Mouse (Mus musculus): ENCODE measurements around the gene Gfod1. TPM values are rescaled to one million over a fixed set of nuclear protein-coding genes. Genes with fewer than 3 reads are reported as not detected.

Gfod1 gene
- total RNA-seq, 2 experiments from 2014 or later, result 31.8 to 32.0 TPM

- intact Hi-C loops (cut with DNase I), result no loop called here
These were observed 36.1 kb downstream of the Gfod1 start for GRCm38 (mm10) chr13:43267902-43268301.

GRCm38 (mm10) chr13:43267216-43267615 lies 36.8 kb downstream of the Gfod1 start:
- intact Hi-C loops (cut with DNase I), result no loop called here
- no peak for DNase-seq

More at GRCm38 (mm10) chr13:43267902-43268301, 36.1 kb downstream of the Gfod1 start:
- DNase-seq, result no peak

DNA sequence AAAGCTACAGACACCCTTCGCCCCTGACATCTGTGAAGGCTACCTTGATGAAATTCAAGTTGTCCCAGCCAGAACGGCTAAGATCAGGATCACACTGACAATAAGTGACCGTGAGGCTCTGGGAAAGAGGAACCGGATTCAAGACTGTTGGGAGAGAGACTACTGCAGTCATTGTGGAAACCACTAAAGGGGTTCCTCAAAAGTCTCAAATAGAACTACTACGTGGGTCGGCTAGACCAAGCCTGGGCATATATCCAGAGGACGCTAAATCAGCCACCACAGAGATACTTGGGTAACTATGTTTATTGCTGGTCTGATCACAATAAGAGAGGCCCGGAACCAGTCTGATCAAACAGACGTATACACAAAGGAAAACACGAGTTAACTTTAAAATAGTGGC lies 37.6 kb downstream of the Gfod1 start:
- intact Hi-C loops (cut with DNase I), result no loop called here
- DNase-seq, result peak in 1 of 2 experiments; percentile 30

GRCm38 (mm10) chr13:43265116-43265515 lies 38.9 kb downstream of the Gfod1 start:
- intact Hi-C loops (cut with DNase I), result no loop called here
- no peak for DNase-seq

DNA sequence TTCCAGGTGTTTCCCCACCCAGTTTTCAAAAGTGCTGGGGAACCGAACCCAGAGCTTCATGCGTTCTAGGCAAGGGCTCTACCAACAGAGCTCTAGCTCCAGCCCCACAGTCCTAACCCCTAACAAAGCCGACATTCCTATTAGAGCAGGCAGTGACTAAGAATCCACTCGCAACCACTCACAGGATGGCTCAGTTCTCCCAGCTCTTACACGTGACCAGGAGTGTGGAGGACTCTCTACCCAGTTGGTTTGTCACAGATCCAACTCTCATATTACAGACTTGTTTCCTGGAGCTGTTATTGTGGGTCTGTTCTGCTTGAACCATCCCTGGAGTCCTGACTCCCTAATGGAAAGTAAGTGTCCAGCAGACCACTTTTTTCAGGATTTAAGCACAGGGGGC lies 40.3 kb downstream of the Gfod1 start:
- no peak for DNase-seq
- intact Hi-C loops (cut with DNase I), result loop anchor here (2.0 kb wide), 1 partner anchor 63 kb away; no protein-coding TSS in a partner anchor

DNA sequence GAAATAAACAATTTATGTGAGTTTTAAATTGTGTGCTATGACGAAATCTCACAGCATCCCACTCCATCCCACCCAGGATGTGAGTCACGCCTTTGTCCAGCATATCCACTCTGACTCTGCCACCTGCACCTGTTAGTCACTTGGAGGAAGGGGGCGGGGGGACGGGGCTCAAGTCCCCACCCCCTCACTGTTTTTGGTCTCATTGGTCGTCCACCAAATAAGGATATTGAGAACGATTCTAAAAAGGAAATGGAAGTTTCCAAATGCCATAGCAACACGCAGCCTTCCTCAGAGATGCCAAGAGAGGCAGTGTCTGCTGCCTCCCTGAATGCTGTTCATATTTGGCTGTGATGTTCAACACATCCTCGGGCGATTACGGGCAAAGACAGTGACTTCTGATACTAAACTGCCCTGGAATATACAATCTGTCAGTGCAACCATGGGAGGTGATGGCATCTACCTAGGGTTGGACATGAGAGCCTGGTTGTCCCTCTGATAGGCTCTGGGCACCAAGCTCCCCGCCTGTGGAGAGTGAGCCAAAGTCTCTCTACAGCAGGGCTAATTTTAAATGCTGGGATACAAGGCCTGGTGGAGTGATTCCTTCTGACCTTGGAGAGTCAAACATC lies 41.7 kb downstream of the Gfod1 start:
- intact Hi-C loops (cut with DNase I), result loop anchor here (2.0 kb wide), 1 partner anchor 61 kb away; no protein-coding TSS in a partner anchor
- DNase-seq, result peak; percentile 33 to 56

DNA sequence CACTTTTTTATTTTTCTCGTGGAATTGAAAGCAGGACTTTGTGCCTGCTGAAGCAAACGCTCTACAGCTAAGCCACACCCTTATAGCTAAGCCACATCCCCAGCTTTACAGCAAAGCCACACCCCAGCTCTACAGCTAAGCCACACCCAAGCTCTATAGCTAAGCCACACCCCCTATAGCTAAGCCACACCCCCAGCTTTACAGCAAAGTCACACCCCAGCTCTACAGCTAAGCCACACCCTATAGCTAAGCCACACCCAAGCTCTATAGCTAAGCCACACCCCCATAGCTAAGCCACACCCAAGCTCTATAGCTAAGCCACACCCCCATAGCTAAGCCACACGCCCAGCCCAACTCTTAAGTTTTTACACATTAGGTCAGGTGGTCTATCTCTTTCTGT lies 42.7 kb downstream of the Gfod1 start:
- intact Hi-C loops (cut with DNase I), result no loop called here
- no peak for DNase-seq

DNA sequence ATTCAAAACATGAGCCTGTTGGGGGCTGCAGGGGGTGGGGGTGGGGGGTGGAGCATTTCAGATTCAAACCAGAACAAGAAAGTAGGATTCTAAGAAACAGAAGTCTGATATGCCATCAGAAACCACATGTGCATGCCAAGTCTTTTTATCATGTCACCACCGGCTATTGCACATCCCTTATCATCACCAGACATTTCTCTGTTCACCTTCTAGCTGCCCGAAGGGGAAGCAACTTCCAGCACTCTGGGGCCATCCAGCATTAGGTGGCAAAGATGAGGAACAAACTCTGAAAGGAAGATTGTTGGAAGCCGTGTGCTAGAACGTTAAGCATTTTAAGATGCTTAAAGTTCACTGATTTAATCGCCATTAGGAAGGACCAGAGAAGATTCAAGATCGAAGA lies 43.2 kb downstream of the Gfod1 start:
- no peak for DNase-seq
- intact Hi-C loops (cut with DNase I), result no loop called here

DNA sequence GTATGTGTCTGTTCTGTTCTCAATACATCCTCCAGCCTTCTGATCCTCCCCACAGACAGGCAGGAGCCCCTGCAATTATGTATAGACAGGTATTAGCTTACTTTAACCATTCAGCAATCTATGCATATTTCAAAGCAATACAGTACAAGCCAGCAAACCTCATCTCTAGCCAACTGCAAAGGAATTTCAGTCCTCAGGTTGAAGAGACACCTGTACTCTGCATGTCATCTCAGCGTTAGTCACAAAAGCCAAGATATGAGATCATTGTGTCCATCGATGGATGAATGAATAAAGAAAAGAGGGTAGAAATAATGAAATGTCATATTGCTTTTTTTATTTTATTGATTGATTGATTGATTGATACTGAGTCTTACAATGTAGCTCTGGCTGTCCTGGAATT lies 47.5 kb downstream of the Gfod1 start:
- intact Hi-C loops (cut with DNase I), result no loop called here
- no peak for DNase-seq

DNA sequence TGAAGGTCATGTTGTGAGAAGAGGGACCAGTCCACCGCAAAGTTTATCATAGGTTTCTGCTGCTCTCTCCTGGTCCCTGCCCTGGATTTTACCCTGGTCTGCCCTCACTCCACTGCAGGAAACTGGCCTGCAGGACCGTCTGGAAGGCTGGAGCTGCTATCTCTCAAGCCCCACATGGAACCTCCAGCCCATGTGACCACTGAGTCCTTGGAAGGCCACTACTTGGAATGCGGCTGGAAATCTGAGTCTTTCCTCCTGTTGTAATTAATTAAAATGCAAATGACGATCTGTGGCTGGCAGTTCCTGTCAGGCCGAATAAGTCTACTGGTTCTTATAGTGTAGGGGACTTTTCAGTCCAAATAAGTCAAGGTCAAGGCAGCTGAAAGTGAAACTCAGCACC lies 50.4 kb downstream of the Gfod1 start:
- peak in 1 of 2 experiments; percentile 33 for DNase-seq
- intact Hi-C loops (cut with DNase I), result no loop called here

GRCm38 (mm10) chr13:43252105-43252790 lies 51.7 kb downstream of the Gfod1 start:
- intact Hi-C loops (cut with DNase I), result no loop called here
- DNase-seq, result no peak

GRCm38 (mm10) chr13:43251391-43251790 lies 52.6 kb downstream of the Gfod1 start:
- DNase-seq, result no peak
- intact Hi-C loops (cut with DNase I), result no loop called here

- intact Hi-C loops (cut with DNase I), result no loop called here
- no peak for DNase-seq
These were observed 53.3 kb downstream of the Gfod1 start for GRCm38 (mm10) chr13:43250653-43251052.

DNA sequence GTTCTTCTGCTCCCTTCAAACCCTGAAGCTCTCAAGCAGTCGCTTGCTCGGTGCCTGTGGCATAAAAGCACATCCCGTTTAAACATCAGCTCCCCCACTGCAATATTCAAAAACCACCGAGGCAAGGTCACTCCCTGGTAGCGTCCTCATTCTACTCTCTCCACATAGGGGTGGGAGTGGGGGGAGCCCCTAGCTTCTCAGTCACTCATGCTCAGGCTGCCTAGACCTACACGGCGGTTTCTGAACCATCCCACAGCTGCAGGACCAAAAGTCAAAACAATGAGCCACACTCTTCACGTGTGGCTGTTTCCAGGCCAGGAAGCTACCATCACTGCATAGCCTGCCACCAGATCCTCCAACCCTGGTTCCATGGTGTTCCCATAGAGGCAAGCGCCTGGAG lies 53.9 kb downstream of the Gfod1 start:
- no peak for DNase-seq
- intact Hi-C loops (cut with DNase I), result no loop called here

DNA sequence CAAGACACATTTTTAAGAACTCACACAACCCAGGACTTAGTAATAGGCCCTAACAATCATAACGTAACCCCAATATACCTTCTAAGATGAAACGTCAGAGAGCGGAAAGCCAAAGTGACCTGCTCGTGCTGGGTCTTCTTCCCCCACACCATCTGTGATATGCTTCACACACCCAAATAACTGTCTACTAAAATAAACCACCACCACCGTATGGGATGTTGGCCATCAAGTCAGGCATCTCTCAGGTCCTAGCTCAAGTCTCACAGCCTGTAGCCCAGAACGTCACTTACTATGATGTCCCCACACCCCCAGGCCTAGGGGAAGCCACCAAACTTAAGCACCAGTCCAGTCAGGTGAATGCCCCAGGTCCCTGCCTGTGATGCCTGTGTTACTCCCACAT lies 55.6 kb downstream of the Gfod1 start:
- intact Hi-C loops (cut with DNase I), result no loop called here
- no peak for DNase-seq

DNA sequence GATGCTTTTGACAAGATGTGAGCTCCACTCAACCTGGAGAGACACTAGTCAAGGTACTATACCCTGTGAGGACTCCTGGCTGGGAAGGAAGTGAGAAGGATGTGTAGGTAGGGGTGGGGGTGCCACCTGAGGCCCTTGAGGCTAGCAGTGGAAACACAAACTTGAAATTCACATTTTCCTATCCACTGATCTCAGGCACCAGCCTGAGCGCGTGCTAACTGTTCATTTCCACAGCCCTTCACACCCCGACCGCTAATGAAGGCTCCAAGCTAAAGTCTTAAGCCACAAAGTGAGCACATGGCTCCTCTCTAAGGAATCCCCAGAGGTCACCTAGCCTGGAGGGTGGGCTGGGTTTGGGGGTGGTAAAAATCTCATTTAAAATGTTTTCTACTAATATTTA lies 57.1 kb downstream of the Gfod1 start:
- no peak for DNase-seq
- intact Hi-C loops (cut with DNase I), result no loop called here

DNA sequence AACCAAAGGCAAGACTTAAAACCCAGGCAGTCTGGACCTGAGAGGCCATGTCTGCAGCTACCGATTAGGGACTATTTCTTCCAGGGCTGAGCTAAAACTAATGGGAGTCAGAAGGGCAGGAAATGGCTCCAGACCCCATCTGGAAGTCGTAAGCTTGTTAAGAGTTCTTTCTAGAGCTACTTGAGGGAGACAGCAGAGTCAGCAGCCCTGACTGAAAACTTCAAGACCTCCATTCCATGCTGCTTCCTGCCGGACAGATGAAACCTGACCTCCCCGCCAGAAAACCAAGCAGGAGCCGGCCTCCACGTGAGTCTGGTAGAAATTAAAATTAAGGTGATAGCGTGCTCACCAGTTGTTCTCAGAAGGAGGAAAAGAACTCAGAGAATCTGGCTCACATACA lies 60.2 kb downstream of the Gfod1 start:
- intact Hi-C loops (cut with DNase I), result no loop called here
- DNase-seq, result no peak

GRCm38 (mm10) chr13:43243240-43243639 lies 60.7 kb downstream of the Gfod1 start:
- intact Hi-C loops (cut with DNase I), result no loop called here
- DNase-seq, result no peak

DNA sequence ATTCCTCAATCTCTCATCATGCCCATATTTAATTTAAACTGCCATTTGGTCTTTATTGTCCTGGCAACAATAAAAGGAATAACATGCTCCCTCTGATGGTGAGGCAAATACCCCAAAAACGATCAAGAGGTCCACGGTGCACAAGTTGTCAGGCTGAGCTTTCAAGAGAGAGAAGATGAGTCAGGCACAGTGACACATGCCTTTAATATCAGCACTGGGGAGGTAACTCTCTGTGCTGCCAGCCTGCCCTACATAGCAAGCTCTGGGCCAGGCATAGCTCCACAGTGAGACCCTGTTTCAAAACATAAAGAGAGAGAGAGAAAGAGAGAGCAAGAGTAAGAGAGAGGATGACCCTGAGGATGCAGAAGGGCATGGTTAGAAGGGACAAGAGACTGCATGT lies 62.2 kb downstream of the Gfod1 start:
- no peak for DNase-seq
- intact Hi-C loops (cut with DNase I), result no loop called here

DNA sequence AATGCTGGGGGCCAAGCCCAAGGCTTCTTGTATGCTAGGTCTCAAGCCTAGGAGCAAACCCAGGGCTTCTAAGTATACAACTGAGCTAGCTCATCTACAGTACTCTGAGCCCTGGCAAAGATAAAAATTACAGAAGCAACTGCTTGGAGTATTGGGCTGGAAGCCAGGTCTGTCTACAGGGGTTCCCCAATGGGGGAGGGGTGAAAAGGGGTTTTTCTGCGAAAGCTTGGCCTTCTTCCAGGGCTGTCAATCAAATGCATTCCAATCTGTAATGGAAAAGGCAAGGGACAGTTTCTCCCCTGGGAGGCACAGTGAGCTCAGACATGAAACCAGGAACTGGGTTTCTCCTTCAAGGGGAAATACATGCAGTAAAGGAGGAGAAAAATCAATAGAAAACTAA lies 62.9 kb downstream of the Gfod1 start:
- peak in 1 of 2 experiments; percentile 54 for DNase-seq
- intact Hi-C loops (cut with DNase I), result no loop called here

- DNase-seq, result peak in 1 of 2 experiments; percentile 49
- intact Hi-C loops (cut with DNase I), result loop anchor here (5.0 kb wide), 1 partner anchor 38 kb away; no protein-coding TSS in a partner anchor
These were observed 64.2 kb downstream of the Gfod1 start for GRCm38 (mm10) chr13:43239790-43240216.

DNA sequence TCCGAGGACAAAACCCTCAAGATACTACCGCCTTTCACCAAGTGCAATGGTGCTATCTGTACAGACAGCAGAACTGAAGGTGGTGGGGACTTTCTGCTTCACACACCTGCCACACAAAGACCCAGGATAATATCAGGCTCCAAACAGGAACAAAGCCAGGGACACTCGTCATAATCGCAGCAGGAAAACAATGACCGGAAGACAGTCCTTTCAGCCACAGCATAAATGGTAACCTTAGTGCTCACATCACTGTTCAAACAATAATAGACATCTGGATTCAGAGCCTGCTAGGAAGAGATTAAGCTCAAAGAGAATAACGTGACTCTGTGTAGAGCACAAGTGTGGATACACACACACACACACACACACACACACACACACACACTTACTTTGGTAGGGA lies 67.3 kb downstream of the Gfod1 start:
- DNase-seq, result peak; percentile 52 to 67
- intact Hi-C loops (cut with DNase I), result loop anchor here (5.0 kb wide), 1 partner anchor 34 kb away; no protein-coding TSS in a partner anchor

Data from heart, postnatal 14 days (tissue).